Mouse (Mus musculus) forebrain, embryonic 11.5 days (tissue): ENCODE data around the gene Hspb3. TPM values are rescaled to one million over a fixed set of nuclear protein-coding genes. Genes with fewer than 3 reads are reported as not detected.

Experiments
- ATAC-seq: fragments of 200-750 bp; cut with Nextera tagmentation; replicated peaks from 2 replicates; pipeline ENCODE4 v1.8.0; 2017; ENCODE audit warnings: moderate TSS enrichment; ENCODE audit not compliant: low FRiP score
- DNase-seq: peaks from one replicate; pipeline ENCODE4 v3.0.0-alpha.2; 2017; ENCODE audit warnings: low spot score
- H3K27ac ChIP-seq: fragments of 300-500 bp; sonication (generic); 2 replicates; pipeline ENCODE4 v1.5.1; 2014; ENCODE audit warnings: low read depth, low read length
- H3K27me3 ChIP-seq: fragments of 300-500 bp; sonication (generic); 2 replicates; pipeline ENCODE4 v1.6.1; 2014; ENCODE audit warnings: mild to moderate bottlenecking, low read length, mixed read lengths; ENCODE audit not compliant: control insufficient read depth, insufficient read depth
- H3K36me3 ChIP-seq: fragments of 300-500 bp; sonication (generic); 2 replicates; pipeline ENCODE4 v1.6.1; 2014; ENCODE audit warnings: mild to moderate bottlenecking, low read length, moderate library complexity, mixed read lengths; ENCODE audit not compliant: control insufficient read depth, insufficient read depth
- H3K4me1 ChIP-seq: fragments of 300-500 bp; sonication (generic); replicated peaks from 2 replicates; pipeline ENCODE4 v1.6.1; 2014; ENCODE audit warnings: low read length, mixed read lengths; ENCODE audit not compliant: control insufficient read depth, insufficient read depth
- H3K4me2 ChIP-seq: fragments of 300-500 bp; sonication (generic); 2 replicates; pipeline ENCODE4 v1.6.1; 2014; ENCODE audit warnings: low read depth, mild to moderate bottlenecking, low read length, moderate library complexity, mixed read lengths; ENCODE audit not compliant: severe bottlenecking
- H3K4me3 ChIP-seq: fragments of 300-500 bp; sonication (generic); 2 replicates; pipeline ENCODE4 v1.5.1; 2014; ENCODE audit warnings: low read depth, low read length
- H3K9ac ChIP-seq: fragments of 300-500 bp; sonication (generic); 2 replicates; pipeline ENCODE4 v1.6.1; 2014; ENCODE audit warnings: low read length
- H3K9me3 ChIP-seq: fragments of 300-500 bp; sonication (generic); 2 replicates; pipeline ENCODE4 v1.6.1; 2016; ENCODE audit warnings: low read length, mixed read lengths; ENCODE audit not compliant: control insufficient read depth
- WGBS: fragments of 180-500 bp; shearing (Covaris S2); extraction: QIAGEN DNeasy Blood & Tissue Kit; methylation state at CpG from one replicate; pipeline ENCODE4 v1.1.7; 2014; 5-methylcytosine and 5-hydroxymethylcytosine counted together
- polyA plus RNA-seq: library from polyadenylated mRNA; unstranded; fragments of >200 nt; fragmentation: Nextera tagmentation; extraction: Ambion mirVana; gene quantifications from 2 replicates; pipeline ENCODE4 v1.2.1, GENCODE M21; 2014

Hspb3 gene
- polyA plus RNA-seq, 1 experiment from 2014 or later = not detected

DNA sequence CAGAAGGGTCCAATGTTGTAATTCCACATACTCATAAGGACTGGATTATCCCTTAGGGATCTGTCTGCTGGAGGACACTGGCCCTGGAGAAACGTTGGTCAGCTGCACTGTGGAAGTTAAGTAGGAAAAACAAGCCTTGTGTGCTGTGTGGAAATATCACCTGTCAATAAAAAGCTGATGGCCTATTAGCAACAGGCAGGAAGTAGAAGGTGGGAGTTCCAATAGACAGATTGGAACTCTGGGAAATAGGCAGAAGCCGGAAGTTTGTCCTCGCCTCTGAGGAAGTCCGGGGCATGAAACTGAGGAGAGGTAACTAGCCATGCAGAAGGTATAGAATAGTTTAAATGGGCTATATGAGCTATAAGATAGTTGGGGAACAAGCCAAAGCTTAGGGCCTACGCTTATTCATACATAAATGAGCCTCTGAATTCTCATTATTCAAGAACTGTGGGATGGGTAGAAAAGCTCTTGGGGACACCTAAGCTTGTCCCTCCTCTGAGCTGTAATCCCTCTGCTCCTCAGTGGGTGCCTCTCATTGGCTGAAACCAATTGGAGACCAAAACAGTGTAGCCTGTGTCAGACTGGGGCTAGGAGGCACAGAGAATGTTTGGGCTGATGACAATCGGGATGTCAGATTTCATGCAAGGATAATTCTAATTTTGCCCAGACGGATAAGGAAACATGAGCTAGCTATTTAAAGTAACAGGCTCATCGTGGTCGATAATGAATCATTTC lies 2.7 kb downstream of the Hspb3 start:
- Histone ChIP-seq H3K27me3 (no peaks in the 10 kb centered on the region), H3K9me3 (no peaks in the 10 kb centered on the region), H3K4me1 (peaks cover 6% of the 10 kb centered on the region; the same call in 1 of the 2 replicates), H3K4me3 (no peak overlapping the region), H3K36me3 (no peaks in the 10 kb centered on the region), H3K27ac (no peak overlapping the region), H3K4me2 (no peak overlapping the region), H3K9ac (no peak overlapping the region)
- ATAC-seq (no peak), DNase-seq (no peak)
- 85% methylated on average over 9 of the region's 9 CpGs for WGBS

- ATAC-seq (no peak), DNase-seq (no peak)
- no peaks in the 10 kb centered on the region for H3K4me1 ChIP-seq
- no peak overlapping the region for H3K27ac ChIP-seq
- 84% methylated on average over 7 of the region's 7 CpGs for WGBS
- H3K4me3 ChIP-seq = no peak overlapping the region
- H3K4me2 ChIP-seq = no peak overlapping the region
- H3K36me3 ChIP-seq = no peaks in the 10 kb centered on the region
- H3K9ac ChIP-seq = no peak overlapping the region
- H3K9me3 ChIP-seq = no peaks in the 10 kb centered on the region
- H3K27me3 ChIP-seq = no peaks in the 10 kb centered on the region
Observed at GRCm38 (mm10) chr13:113657204-113657603, 6.3 kb downstream of the Hspb3 start.

- H3K27ac ChIP-seq = no peak overlapping the region
- H3K4me3 ChIP-seq = no peak overlapping the region
- 95% methylated on average over 4 of the region's 4 CpGs for WGBS
- H3K9ac ChIP-seq = no peak overlapping the region
- no peaks in the 10 kb centered on the region for H3K4me1 ChIP-seq
- no peak for DNase-seq
- H3K9me3 ChIP-seq = no peaks in the 10 kb centered on the region
- ATAC-seq = no peak
- no peaks in the 10 kb centered on the region for H3K36me3 ChIP-seq
- H3K27me3 ChIP-seq = no peaks in the 10 kb centered on the region
- no peak overlapping the region for H3K4me2 ChIP-seq
Observed at GRCm38 (mm10) chr13:113656639-113657038, 6.8 kb downstream of the Hspb3 start.

- Histone ChIP-seq H3K27ac (no peak overlapping the region), H3K4me1 (no peaks in the 10 kb centered on the region), H3K9me3 (no peaks in the 10 kb centered on the region), H3K27me3 (no peaks in the 10 kb centered on the region), H3K4me2 (no peak overlapping the region), H3K9ac (no peak overlapping the region), H3K4me3 (no peak overlapping the region), H3K36me3 (no peaks in the 10 kb centered on the region)
- ATAC-seq = no peak
- no peak for DNase-seq
- 89% methylated on average over 4 of the region's 4 CpGs for WGBS
Observed at GRCm38 (mm10) chr13:113655511-113655910, 8.0 kb downstream of the Hspb3 start.

- no peak for DNase-seq
Observed at GRCm38 (mm10) chr13:113640944-113641597, 22.4 kb downstream of the Hspb3 start.

GRCm38 (mm10) chr13:113638914-113639313 lies 24.6 kb downstream of the Hspb3 start:
- no peaks in the 10 kb centered on the region for H3K4me1 ChIP-seq
- no peak overlapping the region for H3K4me2 ChIP-seq
- no peaks in the 10 kb centered on the region for H3K9me3 ChIP-seq
- no peak overlapping the region for H3K4me3 ChIP-seq
- H3K27me3 ChIP-seq = no peaks in the 10 kb centered on the region
- WGBS = 35% methylated on average over 7 of the region's 7 CpGs
- H3K36me3 ChIP-seq = no peaks in the 10 kb centered on the region
- ATAC-seq (0 out of 2 replicates have a peak, but pooled peaks have one; percentile 13), DNase-seq (no peak)
- H3K27ac ChIP-seq = no peak overlapping the region
- H3K9ac ChIP-seq = no peak overlapping the region

More at GRCm38 (mm10) chr13:113640944-113641597, 22.4 kb downstream of the Hspb3 start:
- Histone ChIP-seq H3K4me2 (no peak overlapping the region), H3K9ac (no peak overlapping the region), H3K27me3 (no peaks in the 10 kb centered on the region), H3K4me1 (no peaks in the 10 kb centered on the region), H3K27ac (no peak overlapping the region), H3K9me3 (no peaks in the 10 kb centered on the region), H3K4me3 (no peak overlapping the region), H3K36me3 (no peaks in the 10 kb centered on the region)
- WGBS = 71% methylated on average over 11 of the region's 11 CpGs
- no peak; the same call in 1 of the 2 replicates for ATAC-seq

DNA sequence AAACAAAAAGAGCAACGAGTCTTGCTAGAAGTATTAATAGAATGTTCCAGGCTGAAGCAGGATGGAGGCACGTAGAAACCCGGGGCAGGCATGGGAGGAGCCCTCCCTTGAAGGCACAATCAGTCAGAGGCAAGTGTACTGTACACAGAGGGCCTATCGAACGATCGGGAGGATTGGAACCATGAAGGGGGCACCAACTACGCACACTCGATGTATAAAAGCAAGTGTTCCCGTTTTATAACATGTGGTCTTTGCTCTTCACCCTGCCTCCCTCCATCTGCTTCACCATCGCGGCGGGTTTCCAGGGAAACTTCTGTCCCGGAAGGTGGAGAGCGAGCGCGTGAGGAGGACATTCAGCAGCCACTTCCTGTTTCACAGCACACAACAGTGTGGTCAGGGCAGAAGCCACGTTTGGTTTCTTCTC lies 27.7 kb downstream of the Hspb3 start:
- H3K27me3 ChIP-seq = no peaks in the 10 kb centered on the region
- ATAC-seq (no peak), DNase-seq (no peak)
- no peaks in the 10 kb centered on the region for H3K9me3 ChIP-seq
- no peaks in the 10 kb centered on the region for H3K4me1 ChIP-seq
- no peaks in the 10 kb centered on the region for H3K36me3 ChIP-seq
- no peak overlapping the region for H3K4me2 ChIP-seq
- H3K9ac ChIP-seq = no peak overlapping the region
- WGBS = 82% methylated on average over 17 of the region's 17 CpGs
- no peak overlapping the region for H3K4me3 ChIP-seq
- H3K27ac ChIP-seq = no peak overlapping the region

GRCm38 (mm10) chr13:113634732-113635481 lies 28.6 kb downstream of the Hspb3 start:
- no peak overlapping the region for H3K4me3 ChIP-seq
- H3K27me3 ChIP-seq = no peaks in the 10 kb centered on the region
- no peaks in the 10 kb centered on the region for H3K4me1 ChIP-seq
- H3K4me2 ChIP-seq = no peak overlapping the region
- H3K9me3 ChIP-seq = no peaks in the 10 kb centered on the region
- ATAC-seq (no peak), DNase-seq (no peak)
- no peak overlapping the region for H3K9ac ChIP-seq
- H3K36me3 ChIP-seq = no peaks in the 10 kb centered on the region
- WGBS = 84% methylated on average over 15 of the region's 15 CpGs
- no peak overlapping the region for H3K27ac ChIP-seq
